Mouse (Mus musculus): ENCODE measurements around the gene Fbxw5. TPM values are rescaled to one million over a fixed set of nuclear protein-coding genes. Genes with fewer than 3 reads are reported as not detected.

The Fbxw5 gene
- polyA plus RNA-seq, 1 experiment from 2014 or later: 27.9 TPM

DNA sequence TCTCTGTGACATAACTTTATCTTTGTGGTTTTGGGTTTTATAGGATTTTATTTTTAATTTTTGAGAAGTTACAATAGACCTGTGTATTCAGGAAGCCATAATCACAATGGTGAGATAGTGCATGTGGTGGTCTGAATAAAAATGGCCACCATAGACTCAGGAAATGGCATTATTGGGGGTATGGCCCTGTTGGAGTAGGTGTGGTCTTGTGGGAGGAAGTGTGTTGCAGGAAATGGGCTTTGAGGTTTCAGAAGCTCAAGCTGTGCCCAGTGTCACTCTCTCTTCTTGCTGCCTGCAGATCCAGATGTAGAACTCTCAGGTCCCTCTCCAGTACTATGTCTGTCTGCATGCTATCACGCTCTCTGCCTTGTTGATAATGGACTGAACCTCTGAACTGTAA is 20.0 kb upstream of the Fbxw5 start:
- no peak overlapping the region for H3K4me3 ChIP-seq (replicated peaks)
- H3K9ac ChIP-seq: no peak overlapping the region
- H3K4me1 ChIP-seq (replicated peaks): peaks cover 8% of the 10 kb centered on the region; the same call in 1 of the 2 replicates
- WGBS (ENCODE audit: insufficient replicate concordance): 65% methylated on average over 1 of the region's 1 CpGs
- no peak overlapping the region for H3K27ac ChIP-seq
- H3K27me3 ChIP-seq: no peaks in the 10 kb centered on the region
- DNase-seq (no peak), ATAC-seq (ENCODE audit: low read depth) (no peak)
- H3K4me2 ChIP-seq: no peak overlapping the region
- no peaks in the 10 kb centered on the region for H3K36me3 ChIP-seq
- no peaks in the 10 kb centered on the region for H3K9me3 ChIP-seq (replicated peaks)

DNA sequence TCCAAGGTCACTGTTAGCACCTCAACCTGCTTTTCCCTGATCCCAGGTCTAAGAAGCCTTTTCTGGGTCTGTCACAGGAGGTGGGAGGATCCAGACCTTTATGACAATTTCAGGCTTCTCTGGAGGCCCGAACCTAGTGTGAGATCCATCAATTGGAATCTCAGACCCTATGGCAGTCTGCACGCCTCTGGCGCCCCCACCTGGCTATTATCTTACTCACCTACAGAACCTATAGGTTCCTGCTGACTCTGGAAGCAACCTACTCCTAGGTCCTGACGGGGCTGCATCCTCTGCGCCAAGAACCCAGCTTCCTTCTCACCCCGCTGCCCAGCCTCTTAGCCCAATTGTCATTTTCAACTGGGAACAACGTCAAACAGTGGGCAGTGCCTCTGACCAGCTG is 17.6 kb upstream of the Fbxw5 start:
- DNase-seq (peak; percentile 37), ATAC-seq (ENCODE audit: low read depth) (no peak)
- Histone ChIP-seq H3K9ac (no peak overlapping the region), H3K36me3 (no peaks in the 10 kb centered on the region), H3K4me3 (replicated peaks) (no peak overlapping the region), H3K9me3 (replicated peaks) (no peaks in the 10 kb centered on the region), H3K27ac (no peak overlapping the region), H3K4me1 (replicated peaks) (peaks cover 29% of the 10 kb centered on the region), H3K27me3 (no peaks in the 10 kb centered on the region), H3K4me2 (no peak overlapping the region)
- WGBS (ENCODE audit: insufficient replicate concordance): 13% methylated on average over 7 of the region's 7 CpGs

DNA sequence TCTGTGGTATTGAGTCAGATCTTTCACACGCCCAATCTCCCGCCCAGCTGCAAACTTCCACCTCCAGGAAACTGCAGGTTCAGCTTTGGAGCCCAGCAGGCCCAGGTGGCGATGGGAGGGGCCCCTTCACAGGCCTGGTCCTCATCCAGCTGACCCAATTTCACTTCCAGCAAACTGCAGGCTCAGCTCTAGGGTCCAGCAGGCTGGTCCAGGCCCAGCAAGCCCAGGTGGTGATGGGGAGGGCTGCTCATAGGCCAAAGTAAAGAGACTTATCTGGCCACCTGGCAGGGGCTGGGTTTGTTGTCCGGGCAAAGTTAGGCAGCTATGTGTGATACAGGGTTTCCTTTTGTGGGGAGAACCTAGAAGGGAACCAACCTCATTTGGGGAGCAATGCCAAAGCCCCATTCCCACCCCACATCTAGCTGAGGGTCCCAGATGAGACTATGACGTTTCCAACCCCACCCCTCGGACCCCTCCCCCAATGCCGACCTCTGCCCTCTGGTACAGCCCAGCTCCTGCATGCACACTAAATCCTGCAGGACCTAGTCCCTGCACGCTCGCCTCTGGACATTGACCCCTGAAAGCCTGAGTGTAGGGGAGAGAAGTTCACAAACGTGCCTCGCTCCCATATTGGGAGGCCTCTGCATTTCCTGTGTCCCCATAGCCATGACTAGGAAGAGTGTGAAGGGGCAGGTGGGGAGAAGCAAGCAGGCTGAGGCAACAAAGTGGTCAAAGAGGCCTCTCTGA is 15.5 kb upstream of the Fbxw5 start:
- no peak overlapping the region for H3K4me3 ChIP-seq (replicated peaks)
- H3K27ac ChIP-seq: peak overlapping the region; percentile 59
- H3K9me3 ChIP-seq (replicated peaks): no peaks in the 10 kb centered on the region
- WGBS (ENCODE audit: insufficient replicate concordance): 53% methylated on average over 11 of the region's 11 CpGs
- H3K9ac ChIP-seq: no peak overlapping the region
- H3K4me1 ChIP-seq (replicated peaks): peaks cover 38% of the 10 kb centered on the region
- H3K36me3 ChIP-seq: no peaks in the 10 kb centered on the region
- peak; percentile 65 for ATAC-seq (ENCODE audit: low read depth)
- H3K27me3 ChIP-seq: no peaks in the 10 kb centered on the region
- H3K4me2 ChIP-seq: no peak overlapping the region
- no peak for DNase-seq

DNA sequence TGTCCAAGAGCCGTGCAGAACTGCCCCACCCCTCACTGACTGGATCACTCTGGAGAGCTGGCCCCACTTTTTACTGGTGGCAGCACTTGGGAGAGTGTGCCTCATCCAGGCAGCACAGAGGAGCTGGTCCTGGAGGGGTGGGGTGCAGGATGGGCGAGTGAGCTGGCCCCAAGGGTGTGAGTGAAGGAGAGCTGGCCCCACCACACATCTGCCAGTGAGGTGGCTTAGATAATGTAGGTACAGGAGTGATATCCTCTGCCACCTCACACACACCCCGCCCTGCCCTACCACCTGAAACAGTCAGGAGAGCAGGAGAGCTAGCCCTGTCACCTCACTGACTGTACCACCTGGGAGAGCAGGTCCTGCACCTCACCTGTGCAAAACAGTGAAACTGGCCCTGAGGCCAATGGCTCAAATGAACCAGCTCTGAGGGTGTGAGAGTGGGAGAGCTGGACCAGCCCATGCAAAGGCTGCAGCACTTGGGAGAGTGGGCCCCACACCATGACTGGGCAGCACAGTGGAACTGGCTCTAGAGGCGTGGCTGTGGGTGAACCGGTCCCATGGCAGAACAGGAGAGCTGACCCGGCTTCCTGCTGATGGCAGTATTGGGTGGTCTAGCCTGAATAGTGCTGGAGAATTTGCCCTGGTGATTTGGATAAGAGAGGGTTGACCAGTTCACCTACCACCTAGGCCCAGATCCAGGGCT is 12.4 kb upstream of the Fbxw5 start:
- Histone ChIP-seq H3K4me3 (replicated peaks) (no peak overlapping the region), H3K27me3 (no peaks in the 10 kb centered on the region), H3K27ac (0 out of 2 replicates have a peak overlapping the region, but pooled peaks have one; percentile 20), H3K4me2 (peak overlapping the region; percentile 32), H3K36me3 (no peaks in the 10 kb centered on the region), H3K4me1 (replicated peaks) (peaks cover 38% of the 10 kb centered on the region), H3K9me3 (replicated peaks) (no peaks in the 10 kb centered on the region), H3K9ac (no peak overlapping the region)
- WGBS (ENCODE audit: insufficient replicate concordance): 56% methylated on average over 6 of the region's 6 CpGs
- DNase-seq (no peak), ATAC-seq (ENCODE audit: low read depth) (peak; percentile 77)

DNA sequence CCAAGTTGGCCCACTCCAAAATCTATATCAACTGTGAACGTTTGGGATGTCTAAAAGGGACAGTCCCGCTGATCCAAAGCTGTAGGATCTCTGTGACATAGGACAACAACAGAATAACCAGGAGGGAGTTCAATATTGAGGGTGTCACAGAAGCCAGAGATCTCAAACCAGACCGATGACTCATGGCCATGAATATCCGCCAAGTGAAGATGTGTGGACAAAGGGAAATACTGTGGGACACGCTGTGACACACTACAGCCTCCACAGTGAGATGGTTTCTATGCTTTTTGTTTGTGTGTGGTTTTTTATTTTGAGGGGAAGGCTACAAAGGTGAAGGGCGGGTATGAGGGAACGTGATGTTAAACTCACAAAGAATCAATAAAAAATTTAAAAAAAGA is 11.9 kb upstream of the Fbxw5 start:
- H3K27me3 ChIP-seq: no peaks in the 10 kb centered on the region
- 56% methylated on average over 7 of the region's 7 CpGs for WGBS (ENCODE audit: insufficient replicate concordance)
- H3K4me1 ChIP-seq (replicated peaks): peaks cover 38% of the 10 kb centered on the region
- H3K27ac ChIP-seq: no peak overlapping the region
- H3K36me3 ChIP-seq: no peaks in the 10 kb centered on the region
- H3K4me3 ChIP-seq (replicated peaks): no peak overlapping the region
- no peak overlapping the region for H3K9ac ChIP-seq
- H3K4me2 ChIP-seq: no peak overlapping the region
- ATAC-seq (ENCODE audit: low read depth): no peak
- DNase-seq: no peak
- no peaks in the 10 kb centered on the region for H3K9me3 ChIP-seq (replicated peaks)

DNA sequence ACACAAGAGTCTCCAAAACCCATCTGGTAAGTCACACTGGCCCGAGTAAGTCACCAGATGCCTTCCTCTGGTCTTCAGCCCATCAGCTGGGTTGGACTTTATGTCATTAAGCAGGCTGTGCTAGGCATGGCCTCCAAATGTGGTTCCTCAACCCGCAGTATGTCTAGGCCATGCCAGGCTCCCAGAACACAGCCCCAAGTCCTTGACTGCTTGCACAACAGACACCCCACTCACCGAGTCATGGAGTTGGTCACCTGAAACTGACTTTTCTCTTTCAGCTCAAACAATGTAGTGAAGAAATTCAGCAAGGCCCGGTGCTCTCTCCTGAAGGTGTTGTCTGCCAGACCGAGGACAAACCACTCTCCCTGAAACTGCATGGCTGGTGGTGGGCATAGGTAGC is 7.6 kb upstream of the Fbxw5 start:
- WGBS (ENCODE audit: insufficient replicate concordance): 63% methylated on average over 5 of the region's 5 CpGs
- Histone ChIP-seq H3K4me3 (replicated peaks) (no peak overlapping the region), H3K27me3 (no peaks in the 10 kb centered on the region), H3K9ac (no peak overlapping the region), H3K9me3 (replicated peaks) (no peaks in the 10 kb centered on the region), H3K27ac (no peak overlapping the region), H3K4me1 (replicated peaks) (peaks cover 15% of the 10 kb centered on the region), H3K4me2 (no peak overlapping the region), H3K36me3 (no peaks in the 10 kb centered on the region)
- ATAC-seq (ENCODE audit: low read depth) (no peak), DNase-seq (no peak)

DNA sequence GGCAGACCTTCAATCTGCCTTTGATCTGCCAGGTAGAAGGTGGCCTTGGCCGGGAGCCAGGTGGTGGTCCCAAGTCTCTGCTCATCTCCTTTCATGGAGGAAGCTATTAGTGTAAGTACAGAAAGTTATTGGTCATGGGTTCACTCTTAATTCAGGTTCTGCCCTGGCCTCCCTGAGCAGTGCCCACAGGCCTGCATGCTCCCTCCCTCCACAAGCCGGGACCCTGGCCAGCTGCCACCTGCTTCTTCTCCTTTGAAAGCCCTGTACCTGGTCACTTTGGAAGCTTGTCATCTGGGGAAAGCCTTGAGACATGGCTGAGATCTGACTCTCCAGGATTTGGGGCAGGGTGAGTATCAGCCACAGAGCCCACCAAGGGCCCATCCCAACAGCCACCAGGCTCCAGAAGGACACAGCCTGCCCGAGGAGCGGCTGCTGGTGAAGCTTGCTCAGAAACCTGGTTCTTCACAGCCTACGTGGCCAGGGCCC is 7.0 kb upstream of the Fbxw5 start, which contains the start of gene Lcn12:
Gene Lcn12, minus strand, starts transcription at position 436 of the 486 bp plus-strand sequence.
- Histone ChIP-seq H3K4me1 (replicated peaks) (peaks cover 14% of the 10 kb centered on the region), H3K36me3 (no peaks in the 10 kb centered on the region), H3K27ac (no peak within 1 kb of the TSS), H3K4me3 (replicated peaks) (no peak within 1 kb of the TSS), H3K9ac (no peak within 1 kb of the TSS), H3K27me3 (no peaks in the 10 kb centered on the region), H3K9me3 (replicated peaks) (no peaks in the 10 kb centered on the region), H3K4me2 (no peak within 1 kb of the TSS)
- ATAC-seq (ENCODE audit: low read depth) (no peak), DNase-seq (no peak)
- 81% methylated on average over 5 of the region's 5 CpGs for WGBS (ENCODE audit: insufficient replicate concordance)

DNA sequence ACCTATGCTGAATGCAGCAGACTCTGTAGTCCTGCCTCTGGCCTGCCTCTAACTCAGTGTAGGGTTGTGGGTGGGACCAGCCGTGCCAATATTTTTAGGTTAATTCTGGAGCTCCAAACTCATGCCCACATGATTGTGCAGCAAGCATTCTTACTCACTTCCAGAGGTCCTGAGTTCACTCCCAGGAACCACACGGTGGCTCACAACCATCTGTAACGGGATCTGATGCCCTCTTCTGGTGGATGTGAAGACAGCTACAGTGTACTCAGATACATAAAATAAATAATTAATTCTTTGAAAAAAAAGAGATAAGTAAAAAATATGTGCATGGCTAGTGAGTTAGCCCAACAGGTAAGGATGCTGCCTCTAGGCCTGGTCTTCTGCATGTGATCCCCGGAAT is 4.1 kb upstream of the Fbxw5 start:
- Histone ChIP-seq H3K4me2 (no peak overlapping the region), H3K4me3 (replicated peaks) (no peak overlapping the region), H3K27ac (no peak overlapping the region), H3K9me3 (replicated peaks) (no peaks in the 10 kb centered on the region), H3K36me3 (no peaks in the 10 kb centered on the region), H3K27me3 (no peaks in the 10 kb centered on the region), H3K4me1 (replicated peaks) (peaks cover 33% of the 10 kb centered on the region), H3K9ac (no peak overlapping the region)
- no peak for DNase-seq
- WGBS (ENCODE audit: insufficient replicate concordance): 37% methylated on average over 4 of the region's 4 CpGs
- no peak for ATAC-seq (ENCODE audit: low read depth)

DNA sequence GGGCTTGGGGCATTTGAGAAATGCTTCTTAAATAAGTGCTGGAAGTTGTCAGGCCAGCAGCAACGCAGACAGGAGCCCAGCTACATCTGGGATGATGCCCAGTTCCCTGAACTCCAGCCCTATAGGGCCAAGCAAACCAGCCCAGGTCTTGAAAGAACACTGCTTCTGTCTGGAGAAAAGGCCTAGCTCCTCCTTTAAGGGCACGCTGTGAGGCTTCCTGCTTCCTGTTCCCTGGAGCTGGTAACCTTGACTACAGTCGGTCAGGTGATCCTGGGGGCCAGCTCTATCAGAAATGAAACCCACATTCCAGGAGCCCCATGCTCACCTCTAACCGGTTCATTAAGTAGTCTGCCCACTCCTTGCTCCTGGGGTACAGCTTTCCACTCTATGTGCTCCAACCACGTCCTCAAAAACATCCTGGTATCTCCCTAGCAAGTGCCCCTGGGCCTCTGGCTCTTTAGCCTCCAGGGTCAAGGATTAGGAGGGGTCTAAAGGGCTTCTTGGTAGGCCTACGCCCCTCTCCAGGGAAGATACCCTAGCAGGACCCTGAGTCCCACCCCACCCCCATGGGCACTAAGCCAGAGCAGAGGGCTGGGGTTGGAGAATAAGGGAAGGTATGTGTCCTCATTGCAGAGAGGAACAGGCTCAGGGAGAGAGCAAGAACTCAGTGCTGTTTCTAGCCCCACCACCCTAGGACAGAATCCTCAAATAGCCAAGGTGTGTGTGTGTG is 2.5 kb upstream of the Fbxw5 start:
- Histone ChIP-seq H3K36me3 (peaks cover 4% of the 10 kb centered on the region), H3K4me1 (replicated peaks) (peaks cover 49% of the 10 kb centered on the region), H3K4me3 (replicated peaks) (no peak overlapping the region), H3K4me2 (no peak overlapping the region), H3K27me3 (no peaks in the 10 kb centered on the region), H3K27ac (no peak overlapping the region), H3K9ac (no peak overlapping the region), H3K9me3 (replicated peaks) (no peaks in the 10 kb centered on the region)
- 47% methylated on average over 6 of the region's 6 CpGs for WGBS (ENCODE audit: insufficient replicate concordance)
- DNase-seq: no peak
- no peak for ATAC-seq (ENCODE audit: low read depth)

DNA sequence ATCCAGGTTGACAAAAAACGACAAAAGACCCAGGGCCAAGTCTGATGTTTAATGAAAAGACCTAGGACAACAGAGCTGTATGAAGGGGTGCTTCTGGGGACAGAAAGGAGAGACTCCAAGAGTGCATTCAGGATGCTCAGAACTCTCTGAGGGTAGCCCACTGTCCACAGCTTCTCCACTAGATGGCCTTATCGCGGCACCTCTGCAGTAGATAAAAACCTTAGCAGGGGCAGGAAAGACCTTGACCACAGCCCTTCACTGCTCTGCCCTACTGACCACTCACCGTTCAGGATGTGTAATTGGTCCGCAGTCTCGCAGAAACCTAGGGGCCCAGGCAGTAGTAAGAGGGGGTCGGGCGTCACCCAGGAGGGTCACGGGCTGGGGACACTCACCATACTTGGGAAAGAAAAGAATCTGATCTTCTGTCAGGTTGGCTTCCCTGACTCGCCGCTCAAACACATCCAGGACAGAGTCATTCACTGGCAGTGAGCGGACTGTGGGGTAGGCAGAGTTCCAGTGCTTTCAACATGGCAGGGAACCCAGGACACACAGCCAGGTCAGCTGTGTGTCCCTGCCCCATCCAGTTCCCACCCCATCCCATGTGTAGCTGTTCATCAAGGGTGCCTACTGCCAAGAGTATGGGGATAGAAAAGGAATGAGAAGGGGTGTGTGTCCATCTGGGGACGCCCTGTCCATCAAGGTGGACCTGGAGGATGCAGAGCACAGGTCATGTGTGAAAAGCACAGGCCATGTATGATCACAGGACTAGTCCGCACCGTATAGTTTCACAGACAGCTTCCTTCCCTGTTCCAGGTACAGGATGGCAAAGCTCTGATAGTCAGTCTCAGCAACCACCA is 1.7 kb upstream of the Fbxw5 start:
- ATAC-seq (ENCODE audit: low read depth) (no peak), DNase-seq (no peak)
- Histone ChIP-seq H3K27ac (no peak overlapping the region), H3K4me2 (no peak overlapping the region; the same call in 1 of the 2 replicates), H3K9ac (no peak overlapping the region), H3K27me3 (no peaks in the 10 kb centered on the region), H3K4me3 (replicated peaks) (no peak overlapping the region), H3K9me3 (replicated peaks) (no peaks in the 10 kb centered on the region), H3K4me1 (replicated peaks) (peaks cover 57% of the 10 kb centered on the region), H3K36me3 (peaks cover 13% of the 10 kb centered on the region)
- WGBS (ENCODE audit: insufficient replicate concordance): 55% methylated on average over 15 of the region's 15 CpGs
